Mouse (Mus musculus) stomach, postnatal 0 days (tissue): ENCODE results near the gene Kcnc2.

Experiments
- CTCF ChIP-seq: IDR thresholded peaks from 2 replicates; pipeline ENCODE4 v1.5.1; 2016; ENCODE audit warnings: antibody characterized with exemption, low read depth, mild to moderate bottlenecking, moderate library complexity
- EP300 ChIP-seq: optimal IDR thresholded peaks from 2 replicates; pipeline ENCODE3; 2016; ENCODE audit warnings: antibody characterized with exemption

DNA sequence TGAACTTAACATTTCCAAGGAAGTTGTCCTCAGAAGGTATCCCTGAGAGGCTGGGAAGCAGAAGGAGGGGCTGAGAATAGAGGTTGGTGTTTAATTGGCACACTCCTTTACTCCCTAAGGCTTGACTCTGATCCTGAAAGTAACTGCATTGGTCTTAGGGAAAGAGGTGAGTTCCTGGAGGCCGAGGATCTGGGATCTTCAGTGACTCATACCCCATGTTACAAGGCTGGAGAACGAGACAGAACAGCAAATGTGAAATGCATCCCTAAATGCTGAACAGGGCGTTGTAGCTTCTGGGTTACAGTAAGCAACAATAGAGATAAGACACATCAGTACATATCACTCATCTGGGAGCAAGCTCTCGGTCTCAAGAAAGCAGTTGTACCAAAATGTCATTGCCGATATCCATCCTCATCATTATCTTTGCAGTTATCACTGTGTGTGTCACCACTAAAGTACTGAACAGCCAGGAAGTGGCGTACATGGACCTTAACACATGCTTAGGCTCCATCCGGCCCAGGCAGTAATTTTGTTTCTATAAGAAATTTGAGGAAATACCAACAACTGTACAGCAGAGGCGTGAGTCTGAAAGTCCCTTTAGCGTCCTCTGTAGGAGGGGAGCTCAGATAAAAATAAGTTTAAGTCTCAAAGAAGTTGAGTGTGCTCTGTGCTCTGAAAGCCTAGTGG lies 211.1 kb downstream of the Kcnc2 start:
- TF ChIP-seq CTCF (no peak), EP300 (no peak)
